Mouse (Mus musculus): ENCODE measurements around the gene Dthd1. TPM values are rescaled to one million over a fixed set of nuclear protein-coding genes. Genes with fewer than 3 reads are reported as not detected.

Dthd1 gene
- polyA plus RNA-seq, 1 experiment from 2014 or later, result not detected

DNA sequence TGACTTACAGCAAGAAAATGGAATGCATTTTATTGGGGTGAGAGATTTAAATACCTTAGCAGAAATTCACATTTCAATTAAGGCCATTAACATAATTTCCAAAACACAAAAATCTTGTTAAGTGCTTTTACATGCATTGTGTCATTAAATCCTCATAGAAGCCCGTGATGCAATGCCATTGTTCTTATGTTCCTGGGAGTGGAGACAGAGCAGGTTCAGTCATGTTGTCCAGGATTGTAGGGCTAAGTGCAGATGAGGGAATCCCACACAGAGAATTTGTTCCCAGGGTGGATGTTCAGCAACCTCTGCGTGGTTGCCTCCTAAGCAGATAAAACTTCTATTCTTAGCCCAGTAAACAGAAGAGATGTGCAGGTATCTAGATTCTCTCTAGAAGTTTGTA, 37.7 kb downstream of the Dthd1 start:
- no peaks in the 10 kb centered on the region for H3K27me3 ChIP-seq (ENCODE audit: control insufficient read depth, insufficient read depth, low read length)
- no peak overlapping the region for H3K4me2 ChIP-seq (ENCODE audit: low read depth)
- H3K36me3 ChIP-seq (ENCODE audit: control insufficient read depth, insufficient read depth, low read length), result no peaks in the 10 kb centered on the region
- no peak overlapping the region for H3K9ac ChIP-seq (ENCODE audit: low read length)
- whole genome bisulfite sequencing, result 77% methylated on average over 2 of the region's 2 CpGs
- no peak for DNase-seq (ENCODE audit: low spot score)
- ATAC-seq (ENCODE audit: insufficient read depth, low FRiP score, low TSS enrichment), result no peak
- no peak overlapping the region for H3K4me3 ChIP-seq (ENCODE audit: low read depth, low read length)
- H3K9me3 ChIP-seq (ENCODE audit: control insufficient read depth, low read length), result no peaks in the 10 kb centered on the region
- no peak overlapping the region for H3K27ac ChIP-seq (ENCODE audit: low read depth, low read length)
- H3K4me1 ChIP-seq (ENCODE audit: control insufficient read depth, insufficient read depth, low read length), result no peaks in the 10 kb centered on the region

DNA sequence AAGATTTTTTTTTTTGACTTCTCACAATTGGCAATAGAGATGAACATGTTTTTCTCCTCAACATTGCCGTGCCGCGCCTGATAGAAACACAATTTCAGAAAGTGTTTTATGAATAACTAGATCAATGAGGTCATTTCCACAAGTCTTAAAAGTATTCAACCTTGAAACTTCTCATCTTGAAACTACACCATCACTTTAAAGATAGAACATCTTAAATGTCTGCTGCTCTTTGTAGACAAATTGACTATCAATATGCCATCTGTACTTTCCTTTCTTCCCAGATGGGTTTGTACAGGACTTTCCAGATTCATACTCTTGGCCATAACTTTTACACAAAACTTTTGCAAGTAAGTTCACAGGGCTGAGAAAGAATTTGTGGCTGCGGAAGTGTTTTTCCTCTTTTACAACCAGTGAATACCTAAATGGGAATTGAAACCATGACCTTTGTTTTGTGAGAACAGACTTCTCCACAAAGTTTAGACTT, 40.8 kb downstream of the Dthd1 start:
- DNase-seq (ENCODE audit: low spot score) (no peak), ATAC-seq (ENCODE audit: insufficient read depth, low FRiP score, low TSS enrichment) (no peak)
- WGBS, result 93% methylated on average over 4 of the region's 4 CpGs
- Histone ChIP-seq H3K4me1 (ENCODE audit: control insufficient read depth, insufficient read depth, low read length) (no peaks in the 10 kb centered on the region), H3K27me3 (ENCODE audit: control insufficient read depth, insufficient read depth, low read length) (no peaks in the 10 kb centered on the region), H3K4me3 (ENCODE audit: low read depth, low read length) (no peak overlapping the region), H3K27ac (ENCODE audit: low read depth, low read length) (no peak overlapping the region), H3K4me2 (ENCODE audit: low read depth) (no peak overlapping the region), H3K9me3 (ENCODE audit: control insufficient read depth, low read length) (no peaks in the 10 kb centered on the region), H3K9ac (ENCODE audit: low read length) (no peak overlapping the region), H3K36me3 (ENCODE audit: control insufficient read depth, insufficient read depth, low read length) (no peaks in the 10 kb centered on the region)

DNA sequence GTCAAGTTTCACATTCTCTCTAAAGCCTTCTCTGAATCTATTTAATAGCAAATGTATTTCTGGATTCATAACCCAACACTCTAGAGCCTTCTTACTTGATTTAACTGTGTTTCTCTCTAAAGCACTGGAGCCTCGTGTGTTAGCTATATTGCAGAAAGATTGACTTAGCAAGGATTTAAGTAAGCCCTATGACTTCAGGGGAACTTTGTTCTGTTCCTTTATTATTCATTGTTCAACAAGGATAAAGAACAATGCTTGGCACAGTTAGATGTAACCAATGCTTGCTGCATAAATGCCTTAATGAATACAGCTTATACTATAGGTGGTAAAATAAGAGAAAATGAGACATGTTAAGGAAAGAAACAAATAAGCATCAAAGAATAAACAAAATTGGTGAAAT, 43.9 kb downstream of the Dthd1 start:
- H3K4me2 ChIP-seq (ENCODE audit: low read depth), result no peak overlapping the region
- H3K4me3 ChIP-seq (ENCODE audit: low read depth, low read length), result no peak overlapping the region
- 82% methylated on average over 1 of the region's 1 CpGs for WGBS
- ATAC-seq (ENCODE audit: insufficient read depth, low FRiP score, low TSS enrichment) (no peak), DNase-seq (ENCODE audit: low spot score) (no peak)
- no peaks in the 10 kb centered on the region for H3K27me3 ChIP-seq (ENCODE audit: control insufficient read depth, insufficient read depth, low read length)
- H3K4me1 ChIP-seq (ENCODE audit: control insufficient read depth, insufficient read depth, low read length), result no peaks in the 10 kb centered on the region
- no peaks in the 10 kb centered on the region for H3K36me3 ChIP-seq (ENCODE audit: control insufficient read depth, insufficient read depth, low read length)
- H3K9ac ChIP-seq (ENCODE audit: low read length), result no peak overlapping the region
- no peaks in the 10 kb centered on the region for H3K9me3 ChIP-seq (ENCODE audit: control insufficient read depth, low read length)
- no peak overlapping the region for H3K27ac ChIP-seq (ENCODE audit: low read depth, low read length)

DNA sequence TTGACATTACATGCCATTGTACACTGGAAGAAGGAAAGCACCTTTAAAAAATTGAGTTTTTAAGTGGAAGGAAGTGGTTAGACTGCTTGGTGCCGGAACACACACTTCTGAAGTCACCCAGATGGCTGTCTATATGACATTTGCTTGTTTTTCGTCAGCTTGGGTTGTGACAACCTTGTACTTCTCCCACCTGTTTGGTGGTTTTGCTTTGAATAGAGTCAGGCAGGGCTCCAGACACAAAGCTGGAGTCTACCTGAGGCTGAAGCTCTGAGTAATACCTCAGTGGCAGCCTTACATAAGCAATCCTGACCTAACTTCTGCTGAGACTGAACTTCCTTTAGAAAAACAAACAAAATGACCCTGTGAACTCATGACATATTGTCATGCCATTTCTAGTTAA, 44.7 kb downstream of the Dthd1 start:
- H3K9ac ChIP-seq (ENCODE audit: low read length), result no peak overlapping the region
- no peaks in the 10 kb centered on the region for H3K4me1 ChIP-seq (ENCODE audit: control insufficient read depth, insufficient read depth, low read length)
- ATAC-seq (ENCODE audit: insufficient read depth, low FRiP score, low TSS enrichment) (no peak), DNase-seq (ENCODE audit: low spot score) (no peak)
- 83% methylated on average over 2 of the region's 2 CpGs for WGBS
- no peak overlapping the region for H3K4me2 ChIP-seq (ENCODE audit: low read depth)
- no peak overlapping the region for H3K4me3 ChIP-seq (ENCODE audit: low read depth, low read length)
- no peak overlapping the region for H3K27ac ChIP-seq (ENCODE audit: low read depth, low read length)
- no peaks in the 10 kb centered on the region for H3K9me3 ChIP-seq (ENCODE audit: control insufficient read depth, low read length)
- no peaks in the 10 kb centered on the region for H3K27me3 ChIP-seq (ENCODE audit: control insufficient read depth, insufficient read depth, low read length)
- no peaks in the 10 kb centered on the region for H3K36me3 ChIP-seq (ENCODE audit: control insufficient read depth, insufficient read depth, low read length)

DNA sequence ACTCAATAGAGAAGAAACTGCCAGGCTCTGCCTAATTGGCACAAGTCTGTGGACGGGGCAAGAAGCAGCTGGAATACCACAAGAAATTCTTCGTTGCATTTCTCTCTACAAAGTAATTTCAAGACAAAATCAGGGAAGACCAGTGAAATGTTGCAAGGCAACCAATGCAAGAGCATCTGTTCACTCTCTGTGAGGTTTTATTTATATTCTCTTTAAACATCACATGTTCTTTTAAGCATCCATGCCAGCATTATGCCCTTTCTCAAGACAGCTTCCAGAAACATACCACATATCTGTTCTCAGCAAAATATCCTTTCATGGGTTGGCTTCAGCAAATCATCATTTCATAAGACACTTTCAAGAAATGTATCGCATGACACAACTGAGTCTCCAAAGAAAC, 50.7 kb downstream of the Dthd1 start:
- no peak for DNase-seq (ENCODE audit: low spot score)
- WGBS, result 85% methylated on average over 3 of the region's 3 CpGs

DNA sequence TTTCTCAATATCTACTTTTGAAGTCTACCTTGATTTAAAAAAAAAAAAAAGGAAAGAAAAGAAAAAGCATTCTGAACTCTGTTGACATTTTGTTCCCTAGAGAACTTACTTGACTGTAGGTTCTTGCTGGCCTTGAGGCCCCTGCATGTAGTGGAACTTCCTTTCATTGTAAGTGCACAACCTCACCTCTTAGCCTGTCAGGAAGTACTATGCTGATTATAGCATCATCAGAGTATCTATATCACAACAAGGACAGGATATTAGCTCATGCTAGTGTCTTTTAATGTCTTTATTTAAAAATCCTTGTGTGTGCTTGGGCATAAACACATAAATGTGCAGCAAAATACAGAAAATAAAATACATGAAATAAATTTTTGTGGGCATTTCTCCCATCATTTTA, 53.4 kb downstream of the Dthd1 start:
- no peak for DNase-seq (ENCODE audit: low spot score)
- ATAC-seq (ENCODE audit: insufficient read depth, low FRiP score, low TSS enrichment), result no peak
- Histone ChIP-seq H3K9me3 (ENCODE audit: control insufficient read depth, low read length) (no peaks in the 10 kb centered on the region), H3K4me1 (ENCODE audit: control insufficient read depth, insufficient read depth, low read length) (no peaks in the 10 kb centered on the region), H3K9ac (ENCODE audit: low read length) (no peak overlapping the region), H3K4me2 (ENCODE audit: low read depth) (no peak overlapping the region), H3K27ac (ENCODE audit: low read depth, low read length) (no peak overlapping the region), H3K36me3 (ENCODE audit: control insufficient read depth, insufficient read depth, low read length) (no peaks in the 10 kb centered on the region), H3K4me3 (ENCODE audit: low read depth, low read length) (no peak overlapping the region), H3K27me3 (ENCODE audit: control insufficient read depth, insufficient read depth, low read length) (no peaks in the 10 kb centered on the region)

More for the DNA sequence above, 50.7 kb downstream of the Dthd1 start:
- H3K9ac ChIP-seq (ENCODE audit: low read length), result no peak overlapping the region
- no peak overlapping the region for H3K4me2 ChIP-seq (ENCODE audit: low read depth)
- H3K9me3 ChIP-seq (ENCODE audit: control insufficient read depth, low read length), result no peaks in the 10 kb centered on the region
- no peak overlapping the region for H3K27ac ChIP-seq (ENCODE audit: low read depth, low read length)
- no peak for ATAC-seq (ENCODE audit: insufficient read depth, low FRiP score, low TSS enrichment)
- no peaks in the 10 kb centered on the region for H3K36me3 ChIP-seq (ENCODE audit: control insufficient read depth, insufficient read depth, low read length)
- H3K4me3 ChIP-seq (ENCODE audit: low read depth, low read length), result no peak overlapping the region
- no peaks in the 10 kb centered on the region for H3K27me3 ChIP-seq (ENCODE audit: control insufficient read depth, insufficient read depth, low read length)
- H3K4me1 ChIP-seq (ENCODE audit: control insufficient read depth, insufficient read depth, low read length), result no peaks in the 10 kb centered on the region

DNA sequence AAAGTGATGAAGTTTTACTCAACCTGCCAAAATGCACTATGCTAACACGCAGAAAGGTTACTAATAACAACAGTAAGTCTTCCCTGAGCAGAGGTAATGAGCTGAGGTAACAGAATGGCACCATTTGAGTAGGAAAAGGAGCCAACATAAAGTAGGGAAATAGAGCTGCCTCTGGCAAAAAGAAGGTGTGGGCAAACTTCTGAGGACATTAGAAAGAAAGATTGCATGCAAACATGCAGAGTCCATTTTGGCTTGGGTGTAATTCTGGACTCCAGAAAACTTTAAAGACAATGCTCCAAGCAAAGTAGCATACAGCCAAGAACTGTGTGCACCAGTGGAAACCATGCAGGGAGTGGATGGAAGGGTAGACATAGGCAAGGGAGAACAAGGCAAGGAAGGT, 65.9 kb downstream of the Dthd1 start:
- H3K4me1 ChIP-seq (ENCODE audit: control insufficient read depth, insufficient read depth, low read length), result no peaks in the 10 kb centered on the region
- H3K4me3 ChIP-seq (ENCODE audit: low read depth, low read length), result no peak overlapping the region
- H3K36me3 ChIP-seq (ENCODE audit: control insufficient read depth, insufficient read depth, low read length), result no peaks in the 10 kb centered on the region
- H3K9ac ChIP-seq (ENCODE audit: low read length), result no peak overlapping the region
- H3K9me3 ChIP-seq (ENCODE audit: control insufficient read depth, low read length), result no peaks in the 10 kb centered on the region
- ATAC-seq (ENCODE audit: insufficient read depth, low FRiP score, low TSS enrichment) (no peak), DNase-seq (ENCODE audit: low spot score) (no peak)
- H3K27me3 ChIP-seq (ENCODE audit: control insufficient read depth, insufficient read depth, low read length), result no peaks in the 10 kb centered on the region
- no peak overlapping the region for H3K4me2 ChIP-seq (ENCODE audit: low read depth)
- WGBS, result 71% methylated on average over 1 of the region's 1 CpGs
- no peak overlapping the region for H3K27ac ChIP-seq (ENCODE audit: low read depth, low read length)

DNA sequence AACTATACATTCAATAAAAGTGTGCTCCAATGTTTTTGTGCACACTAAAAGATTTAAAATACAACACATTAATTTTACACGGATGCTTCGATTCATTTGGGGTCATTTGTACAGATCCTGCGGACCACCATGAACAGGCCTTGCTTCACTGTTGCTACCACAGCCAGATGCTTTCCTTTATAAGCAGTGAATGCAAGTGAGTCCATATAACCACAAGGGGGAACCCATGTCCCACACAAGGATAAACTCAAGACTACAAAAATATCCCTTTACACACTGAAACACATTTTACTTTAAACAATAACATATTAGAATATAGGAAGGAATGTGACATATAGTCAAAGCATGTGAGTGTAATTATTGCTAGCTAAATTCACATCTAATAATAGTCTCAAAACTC, 81.7 kb downstream of the Dthd1 start:
- DNase-seq (ENCODE audit: low spot score) (no peak), ATAC-seq (ENCODE audit: insufficient read depth, low FRiP score, low TSS enrichment) (peak; percentile 80; the same call in 1 of the 2 replicates)
- Histone ChIP-seq H3K4me1 (ENCODE audit: control insufficient read depth, insufficient read depth, low read length) (no peaks in the 10 kb centered on the region), H3K27me3 (ENCODE audit: control insufficient read depth, insufficient read depth, low read length) (no peaks in the 10 kb centered on the region), H3K4me3 (ENCODE audit: low read depth, low read length) (no peak overlapping the region), H3K36me3 (ENCODE audit: control insufficient read depth, insufficient read depth, low read length) (no peaks in the 10 kb centered on the region), H3K27ac (ENCODE audit: low read depth, low read length) (no peak overlapping the region), H3K4me2 (ENCODE audit: low read depth) (no peak overlapping the region), H3K9ac (ENCODE audit: low read length) (no peak overlapping the region), H3K9me3 (ENCODE audit: control insufficient read depth, low read length) (no peaks in the 10 kb centered on the region)
- WGBS, result 67% methylated on average over 3 of the region's 3 CpGs

DNA sequence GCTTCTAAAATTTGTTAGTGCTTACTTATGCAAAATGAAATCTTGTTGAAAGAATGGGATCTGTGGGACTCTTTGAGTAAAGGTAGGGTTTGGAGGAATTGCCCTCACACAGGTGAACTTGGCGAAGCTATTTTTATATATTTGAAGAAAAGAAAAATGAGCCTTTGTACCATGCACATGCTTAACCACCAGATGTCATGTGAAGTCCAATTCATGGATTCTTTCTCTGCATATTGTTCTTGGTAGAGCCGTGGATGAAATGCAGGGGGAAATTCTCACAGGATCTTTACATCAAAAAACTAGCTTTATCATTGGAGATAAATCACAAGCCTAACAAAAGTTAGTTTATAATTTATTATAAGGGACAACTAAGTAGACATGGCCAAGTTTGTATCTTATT, 93.3 kb downstream of the Dthd1 start:
- no peak overlapping the region for H3K4me3 ChIP-seq (ENCODE audit: low read depth, low read length)
- ATAC-seq (ENCODE audit: insufficient read depth, low FRiP score, low TSS enrichment), result no peak
- no peak overlapping the region for H3K27ac ChIP-seq (ENCODE audit: low read depth, low read length)
- no peaks in the 10 kb centered on the region for H3K4me1 ChIP-seq (ENCODE audit: control insufficient read depth, insufficient read depth, low read length)
- H3K36me3 ChIP-seq (ENCODE audit: control insufficient read depth, insufficient read depth, low read length), result no peaks in the 10 kb centered on the region
- WGBS, result 85% methylated on average over 2 of the region's 2 CpGs
- H3K9me3 ChIP-seq (ENCODE audit: control insufficient read depth, low read length), result no peaks in the 10 kb centered on the region
- H3K27me3 ChIP-seq (ENCODE audit: control insufficient read depth, insufficient read depth, low read length), result no peaks in the 10 kb centered on the region
- no peak for DNase-seq (ENCODE audit: low spot score)
- H3K9ac ChIP-seq (ENCODE audit: low read length), result no peak overlapping the region
- no peak overlapping the region for H3K4me2 ChIP-seq (ENCODE audit: low read depth)
